Mouse (Mus musculus) liver, embryonic 13.5 days (tissue): ENCODE results near the gene Pink1. TPM values are rescaled to one million over a fixed set of nuclear protein-coding genes. Genes with fewer than 3 reads are reported as not detected.
A peak's percentile ranks its signal among the peaks of the same experiment; 100 is the strongest.

Source experiments
- ATAC-seq: fragments of 200-750 bp; cut with Nextera tagmentation; 2 replicates; pipeline ENCODE4 v1.8.0; 2017; ENCODE audit warnings: low read depth, mild to moderate bottlenecking, moderate number of reproducible peaks, moderate library complexity
- DNase-seq: peaks from one replicate; pipeline ENCODE4 v3.0.0; 2022
- H3K27ac ChIP-seq: fragments of 300-500 bp; sonication (generic); 2 replicates; pipeline ENCODE4 v1.5.1; 2015; ENCODE audit warnings: moderate library complexity, mild to moderate bottlenecking, inconsistent platforms
- H3K27me3 ChIP-seq: fragments of 300-500 bp; sonication (generic); 2 replicates; pipeline ENCODE4 v1.6.1; 2015; ENCODE audit warnings: mild to moderate bottlenecking, inconsistent platforms
- H3K36me3 ChIP-seq: fragments of 300-500 bp; sonication (generic); 2 replicates; pipeline ENCODE4 v1.6.1; 2015; ENCODE audit warnings: mild to moderate bottlenecking, inconsistent platforms
- H3K4me1 ChIP-seq: fragments of 300-500 bp; sonication (generic); replicated peaks from 2 replicates; pipeline ENCODE4 v1.6.1; 2015; ENCODE audit warnings: inconsistent platforms
- H3K4me2 ChIP-seq: fragments of 300-500 bp; sonication (generic); 2 replicates; pipeline ENCODE4 v1.6.1; 2015; ENCODE audit warnings: inconsistent platforms, mild to moderate bottlenecking, moderate library complexity
- H3K4me3 ChIP-seq: fragments of 300-500 bp; sonication (generic); replicated peaks from 2 replicates; pipeline ENCODE4 v1.5.1; 2015; ENCODE audit warnings: mild to moderate bottlenecking, inconsistent platforms
- H3K9ac ChIP-seq: fragments of 300-500 bp; sonication (generic); 2 replicates; pipeline ENCODE4 v1.6.1; 2015; ENCODE audit warnings: mild to moderate bottlenecking, inconsistent platforms
- H3K9me3 ChIP-seq: fragments of 300-500 bp; sonication (generic); replicated peaks from 2 replicates; pipeline ENCODE4 v1.6.1; 2016; ENCODE audit warnings: inconsistent platforms
- WGBS: fragments of 180-500 bp; shearing (Covaris S2); methylation state at CpG from one replicate; pipeline ENCODE4 v1.1.7; 2015; ENCODE audit not compliant: insufficient replicate concordance; 5-methylcytosine and 5-hydroxymethylcytosine counted together
- polyA plus RNA-seq: library from polyadenylated mRNA; unstranded; fragments of >200 nt; fragmentation: Nextera tagmentation; extraction: Ambion mirVana; gene quantifications from 2 replicates; pipeline ENCODE4 v1.2.1, GENCODE M21; 2015

Pink1 gene
- polyA plus RNA-seq, 1 experiment from 2014 or later, result 26.7 TPM

DNA sequence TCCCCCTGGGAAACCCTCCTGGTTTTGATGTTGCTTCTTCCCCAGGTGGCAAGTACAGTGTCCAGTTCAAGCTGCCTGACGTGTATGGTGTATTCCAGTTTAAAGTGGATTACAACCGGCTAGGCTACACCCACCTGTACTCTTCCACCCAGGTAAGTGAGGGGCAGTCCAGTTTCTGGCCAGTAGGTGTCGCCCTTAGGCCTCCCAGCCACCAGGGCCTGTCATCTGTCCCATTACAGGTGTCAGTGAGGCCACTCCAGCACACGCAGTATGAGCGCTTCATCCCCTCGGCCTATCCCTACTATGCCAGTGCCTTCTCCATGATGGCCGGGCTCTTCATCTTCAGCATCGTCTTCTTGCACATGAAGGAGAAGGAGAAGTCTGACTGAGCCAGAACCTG lies 14.5 kb downstream of the Pink1 start:
- Histone ChIP-seq H3K4me3 (no peak overlapping the region), H3K27ac (no peak overlapping the region), H3K4me1 (peaks cover 11% of the 10 kb centered on the region), H3K9ac (no peak overlapping the region), H3K36me3 (peaks cover 96% of the 10 kb centered on the region), H3K27me3 (no peaks in the 10 kb centered on the region), H3K4me2 (no peak overlapping the region), H3K9me3 (no peaks in the 10 kb centered on the region)
- WGBS, result 62% methylated on average over 8 of the region's 8 CpGs
- peak; percentile 24 for DNase-seq
- ATAC-seq, result peak; percentile 49

DNA sequence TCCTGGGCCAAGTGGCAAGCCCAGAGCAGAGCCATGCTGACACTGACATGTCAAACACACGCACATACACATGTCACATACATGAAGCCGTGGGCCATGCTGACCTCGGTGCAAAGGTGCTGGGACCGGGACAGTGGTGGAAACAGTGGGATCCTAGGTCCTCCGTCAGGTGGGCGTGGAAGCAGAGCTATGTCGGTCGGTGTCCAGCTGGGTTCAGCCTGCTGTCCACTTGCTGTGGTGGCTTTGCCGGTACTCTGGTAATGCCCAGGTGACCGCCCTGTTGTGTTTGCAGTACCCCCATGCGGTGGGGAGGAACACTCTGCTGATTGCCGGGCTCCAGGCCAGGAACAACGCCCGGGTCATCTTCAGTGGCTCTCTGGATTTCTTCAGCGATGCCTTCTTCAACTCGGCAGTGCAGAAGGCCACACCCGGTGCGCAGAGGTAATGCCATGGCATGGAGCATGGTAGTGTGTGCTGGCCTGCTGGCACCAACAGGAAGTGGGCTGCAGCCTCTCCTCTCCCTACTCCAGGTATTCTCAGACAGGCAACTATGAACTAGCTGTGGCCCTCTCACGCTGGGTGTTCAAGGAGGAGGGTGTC lies 15.7 kb downstream of the Pink1 start:
- DNase-seq (no peak), ATAC-seq (no peak)
- Histone ChIP-seq H3K27me3 (no peaks in the 10 kb centered on the region), H3K9me3 (no peaks in the 10 kb centered on the region), H3K4me1 (peaks cover 23% of the 10 kb centered on the region), H3K36me3 (peaks cover 88% of the 10 kb centered on the region), H3K4me3 (no peak overlapping the region), H3K27ac (no peak overlapping the region), H3K9ac (no peak overlapping the region), H3K4me2 (no peak overlapping the region)
- WGBS, result 88% methylated on average over 19 of the region's 19 CpGs

DNA sequence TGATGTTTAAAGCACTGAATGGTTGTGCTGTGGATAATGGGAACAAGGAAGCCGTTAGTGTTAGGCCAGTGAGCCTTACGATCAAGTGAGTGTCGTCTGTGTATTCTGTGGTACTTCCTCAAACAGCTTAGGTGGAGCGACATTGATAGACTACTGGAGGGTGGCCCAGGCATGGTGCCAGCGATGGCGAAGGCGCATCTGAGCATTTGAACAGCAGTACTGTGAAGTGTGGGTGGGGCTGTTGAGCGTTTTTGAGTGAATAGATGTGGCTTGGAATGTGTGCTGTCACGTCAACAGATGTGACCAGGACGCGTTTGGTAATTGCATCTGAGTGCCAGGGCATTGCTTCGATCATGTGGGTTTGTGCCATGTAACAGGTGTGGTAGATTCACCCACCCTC lies 18.4 kb downstream of the Pink1 start:
- no peak overlapping the region for H3K27ac ChIP-seq
- H3K4me1 ChIP-seq, result peaks cover 40% of the 10 kb centered on the region
- H3K27me3 ChIP-seq, result no peaks in the 10 kb centered on the region
- H3K4me2 ChIP-seq, result no peak overlapping the region
- no peak overlapping the region for H3K4me3 ChIP-seq
- peaks cover 62% of the 10 kb centered on the region for H3K36me3 ChIP-seq
- 83% methylated on average over 12 of the region's 12 CpGs for WGBS
- H3K9ac ChIP-seq, result no peak overlapping the region
- H3K9me3 ChIP-seq, result no peaks in the 10 kb centered on the region
- no peak for DNase-seq
- no peak for ATAC-seq

DNA sequence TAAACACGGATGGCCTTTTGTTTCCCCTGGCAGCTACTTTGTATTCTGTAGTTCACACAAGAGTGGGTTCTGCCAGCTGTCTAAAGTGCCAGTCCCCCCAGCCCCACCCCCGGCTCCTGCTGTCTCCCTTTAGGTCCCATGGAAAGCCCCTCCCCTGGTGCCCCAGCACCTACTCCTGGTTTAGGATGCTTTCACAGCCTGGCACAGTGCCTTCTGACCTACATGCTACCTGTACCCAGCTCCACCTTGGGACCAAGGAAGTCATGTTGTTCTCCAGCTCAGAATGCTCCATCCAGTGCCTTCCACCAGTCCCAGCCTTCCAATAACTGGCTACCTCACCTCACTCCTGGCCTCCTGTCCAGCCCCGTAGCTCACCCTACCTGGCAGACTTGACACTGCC lies 19.1 kb downstream of the Pink1 start:
- H3K27me3 ChIP-seq, result no peaks in the 10 kb centered on the region
- H3K4me3 ChIP-seq, result no peak overlapping the region
- no peak overlapping the region for H3K27ac ChIP-seq
- peaks cover 54% of the 10 kb centered on the region for H3K36me3 ChIP-seq
- no peak overlapping the region for H3K4me2 ChIP-seq
- peaks cover 40% of the 10 kb centered on the region for H3K4me1 ChIP-seq
- no peaks in the 10 kb centered on the region for H3K9me3 ChIP-seq
- no peak for DNase-seq
- WGBS, result 76% methylated on average over 3 of the region's 3 CpGs
- no peak for ATAC-seq
- H3K9ac ChIP-seq, result no peak overlapping the region; the same call in 1 of the 2 replicates

DNA sequence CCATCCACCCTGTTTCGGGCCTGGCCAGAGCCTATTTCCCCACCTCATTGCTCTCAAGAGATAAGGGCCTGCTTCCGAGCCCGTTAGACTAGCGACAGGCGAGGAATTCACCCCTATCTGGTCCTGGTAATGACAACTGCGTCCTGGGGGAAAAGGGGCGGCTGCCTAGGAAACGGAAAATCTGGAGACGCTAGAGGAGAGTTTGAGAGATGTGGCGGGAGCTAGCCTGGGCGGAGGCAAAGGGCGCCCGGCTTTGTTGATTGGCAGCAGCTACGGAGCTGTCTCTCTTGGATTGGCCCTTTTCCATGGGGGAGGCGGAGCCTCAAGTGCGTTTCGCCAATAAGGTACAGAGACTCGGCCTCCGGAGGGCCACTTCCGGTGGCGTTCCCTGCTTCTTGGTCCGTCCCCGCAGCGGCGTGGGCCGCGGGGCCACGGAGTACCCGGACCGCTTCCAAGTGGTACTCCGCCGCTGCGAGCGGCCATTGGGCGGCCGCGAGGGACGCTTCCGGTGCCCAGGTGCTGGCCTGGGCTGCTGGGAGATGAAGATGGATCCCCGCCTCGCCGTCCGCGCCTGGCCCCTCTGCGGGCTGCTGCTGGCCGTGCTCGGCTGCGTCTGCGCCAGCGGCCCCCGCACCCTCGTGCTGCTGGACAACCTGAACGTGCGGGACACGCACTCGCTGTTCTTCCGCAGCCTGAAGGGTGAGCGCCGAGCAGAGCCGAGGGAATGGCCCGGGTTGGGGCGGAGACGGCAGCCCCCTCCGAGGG lies 21.6 kb downstream of the Pink1 start, which contains the start of gene Ddost:
Gene Ddost (plus strand): TSS at position 391 of the 765 bp plus-strand sequence.
- Histone ChIP-seq H3K4me1 (peaks cover 40% of the 10 kb centered on the region), H3K4me2 (peak within 1 kb of the TSS; percentile 92), H3K36me3 (peaks cover 31% of the 10 kb centered on the region), H3K9me3 (no peaks in the 10 kb centered on the region), H3K27me3 (no peaks in the 10 kb centered on the region), H3K9ac (peak within 1 kb of the TSS; percentile 94), H3K27ac (peak within 1 kb of the TSS; percentile 90), H3K4me3 (peak within 1 kb of the TSS; percentile 98)
- ATAC-seq, result peak; percentile 98
- peak; percentile 98 for DNase-seq
- under 1% methylated on average over 61 of the region's 64 CpGs for WGBS

DNA sequence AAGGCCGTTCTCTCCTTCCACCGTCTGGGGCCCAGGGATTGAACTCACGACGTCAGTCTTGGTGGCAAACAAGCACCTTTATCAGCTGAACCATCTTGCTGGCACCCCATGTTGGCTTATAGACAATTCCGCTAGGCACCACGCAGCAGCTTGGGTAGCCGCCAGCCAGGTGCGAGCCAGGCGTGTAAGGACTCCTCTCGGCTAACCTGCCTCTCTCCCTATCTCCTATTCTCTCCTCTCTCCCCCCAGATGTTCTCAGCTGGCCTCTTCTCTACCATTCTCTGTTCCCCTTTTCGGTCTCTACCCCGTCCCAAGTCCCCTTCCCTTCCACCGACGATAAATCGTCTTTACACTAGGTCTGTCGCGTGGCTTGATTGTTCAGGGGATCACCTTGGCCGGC lies 22.4 kb downstream of the Pink1 start:
- Histone ChIP-seq H3K36me3 (peaks cover 23% of the 10 kb centered on the region), H3K27me3 (no peaks in the 10 kb centered on the region), H3K9me3 (no peaks in the 10 kb centered on the region), H3K4me2 (peak overlapping the region; percentile 92), H3K27ac (peak overlapping the region; percentile 90), H3K4me1 (peaks cover 40% of the 10 kb centered on the region), H3K4me3 (peak overlapping the region; percentile 98), H3K9ac (peak overlapping the region; percentile 86)
- peak; percentile 20 for DNase-seq
- 10% methylated on average over 18 of the region's 18 CpGs for WGBS
- ATAC-seq, result no peak

DNA sequence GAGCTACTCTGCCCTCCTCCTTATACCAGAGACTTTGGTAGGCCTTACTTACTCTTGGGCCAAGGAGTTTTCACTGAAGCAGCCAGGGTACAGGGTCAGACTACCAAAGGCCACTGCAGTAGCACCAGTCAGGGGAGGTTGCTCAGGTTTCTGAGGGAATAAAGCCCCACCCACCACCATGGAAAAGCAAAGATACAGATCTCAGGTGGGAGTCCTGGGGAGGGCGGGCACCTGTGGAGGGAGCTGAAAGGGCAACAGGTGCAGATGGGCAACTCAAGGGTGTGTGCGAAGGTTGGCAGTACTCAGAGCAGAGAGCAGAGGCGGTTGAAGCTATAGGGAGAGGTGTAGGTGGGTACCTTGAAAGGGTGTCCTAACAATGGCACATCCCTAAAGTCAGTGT lies 23.1 kb downstream of the Pink1 start:
- Histone ChIP-seq H3K4me1 (peaks cover 40% of the 10 kb centered on the region), H3K36me3 (peaks cover 16% of the 10 kb centered on the region)
- WGBS, result 89% methylated on average over 3 of the region's 3 CpGs

GRCm38 (mm10) chr4:138301271-138301780 lies 24.8 kb downstream of the Pink1 start:
- ATAC-seq (no peak), DNase-seq (no peak)
- peaks cover 26% of the 10 kb centered on the region for H3K4me1 ChIP-seq
- H3K4me2 ChIP-seq, result no peak overlapping the region
- no peaks in the 10 kb centered on the region for H3K36me3 ChIP-seq
- H3K4me3 ChIP-seq, result no peak overlapping the region
- H3K27me3 ChIP-seq, result no peaks in the 10 kb centered on the region
- WGBS, result 75% methylated on average over 10 of the region's 10 CpGs
- no peaks in the 10 kb centered on the region for H3K9me3 ChIP-seq
- no peak overlapping the region for H3K9ac ChIP-seq
- H3K27ac ChIP-seq, result no peak overlapping the region

More for the DNA sequence above, 23.1 kb downstream of the Pink1 start:
- no peaks in the 10 kb centered on the region for H3K27me3 ChIP-seq
- peak overlapping the region; percentile 98 for H3K4me3 ChIP-seq
- no peak overlapping the region for H3K27ac ChIP-seq
- H3K9ac ChIP-seq, result peak overlapping the region; percentile 86; the same call in 1 of the 2 replicates
- DNase-seq (no peak), ATAC-seq (no peak)
- no peaks in the 10 kb centered on the region for H3K9me3 ChIP-seq
- peak overlapping the region; percentile 92 for H3K4me2 ChIP-seq

DNA sequence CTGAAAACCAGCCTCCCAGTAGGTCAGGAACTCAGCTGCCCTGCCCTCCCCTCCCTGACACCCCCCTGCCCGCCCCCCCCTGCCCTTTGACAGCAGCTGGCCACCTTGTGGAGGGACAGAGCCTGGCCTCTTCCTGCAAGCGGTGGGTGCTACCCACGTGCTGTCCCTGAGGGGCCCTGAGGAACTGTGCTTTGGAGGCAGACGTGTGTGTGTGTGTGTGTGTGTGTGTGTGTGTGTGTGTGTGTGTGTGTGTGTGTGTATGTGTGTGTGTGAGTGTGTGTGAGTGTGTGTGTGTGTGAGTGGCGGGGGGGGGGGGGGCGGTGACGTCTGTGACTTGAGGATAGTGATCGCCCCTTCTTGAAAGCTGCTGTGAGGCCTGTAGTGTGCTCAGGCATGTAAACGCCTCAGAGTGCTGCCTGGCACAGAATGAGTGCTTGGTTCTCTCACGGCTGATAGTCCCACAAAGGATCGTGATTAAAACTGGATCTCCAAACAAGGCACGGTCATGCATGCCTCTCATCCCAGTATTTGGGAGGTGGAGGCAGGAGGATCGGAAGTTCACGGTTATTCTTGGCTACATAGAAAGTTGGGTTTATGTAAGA lies 32.1 kb downstream of the Pink1 start:
- no peak overlapping the region for H3K27ac ChIP-seq
- WGBS, result 69% methylated on average over 10 of the region's 14 CpGs

GRCm38 (mm10) chr4:138293261-138293948 lies 32.7 kb downstream of the Pink1 start:
- no peak overlapping the region for H3K4me2 ChIP-seq
- H3K4me3 ChIP-seq, result no peak overlapping the region
- ATAC-seq, result no peak
- 61% methylated on average over 18 of the region's 18 CpGs for WGBS
- no peaks in the 10 kb centered on the region for H3K9me3 ChIP-seq
- no peaks in the 10 kb centered on the region for H3K27me3 ChIP-seq
- H3K4me1 ChIP-seq, result no peaks in the 10 kb centered on the region
- no peak overlapping the region for H3K27ac ChIP-seq
- H3K36me3 ChIP-seq, result no peaks in the 10 kb centered on the region
- DNase-seq, result no peak
- H3K9ac ChIP-seq, result no peak overlapping the region

More for the DNA sequence above, 32.1 kb downstream of the Pink1 start:
- no peaks in the 10 kb centered on the region for H3K36me3 ChIP-seq
- ATAC-seq, result no peak
- no peak overlapping the region for H3K4me3 ChIP-seq
- no peak overlapping the region for H3K4me2 ChIP-seq
- no peaks in the 10 kb centered on the region for H3K4me1 ChIP-seq
- no peaks in the 10 kb centered on the region for H3K9me3 ChIP-seq
- no peak overlapping the region for H3K9ac ChIP-seq
- H3K27me3 ChIP-seq, result no peaks in the 10 kb centered on the region
- DNase-seq, result no peak

GRCm38 (mm10) chr4:138292028-138292427 lies 34.1 kb downstream of the Pink1 start:
- no peaks in the 10 kb centered on the region for H3K36me3 ChIP-seq
- 82% methylated on average over 13 of the region's 13 CpGs for WGBS
- no peaks in the 10 kb centered on the region for H3K9me3 ChIP-seq
- ATAC-seq (no peak), DNase-seq (no peak)
- no peak overlapping the region for H3K27ac ChIP-seq
- H3K9ac ChIP-seq, result no peak overlapping the region
- H3K27me3 ChIP-seq, result no peaks in the 10 kb centered on the region
- H3K4me1 ChIP-seq, result no peaks in the 10 kb centered on the region
- H3K4me2 ChIP-seq, result no peak overlapping the region
- no peak overlapping the region for H3K4me3 ChIP-seq
